Mouse (Mus musculus) midbrain, embryonic 12.5 days (tissue): Measurements from ENCODE around the gene Smg5. TPM values are rescaled to one million over a fixed set of nuclear protein-coding genes. Genes with fewer than 3 reads are reported as not detected.
A peak's percentile ranks its signal among the peaks of the same experiment; 100 is the strongest.
"Not testable (repeated sequence)": the region's sequence is repeated elsewhere in the genome, so short reads cannot be mapped to it uniquely, and the experiment has no call there.

Experiments
- ATAC-seq: fragments of 200-750 bp; cut with Nextera tagmentation; 2 replicates; pipeline ENCODE4 v1.8.0; 2017; ENCODE audit warnings: low read depth, moderate TSS enrichment, moderate library complexity; ENCODE audit not compliant: low FRiP score
- H3K27ac ChIP-seq: fragments of 300-500 bp; sonication (generic); replicated peaks from 2 replicates; pipeline ENCODE4 v1.5.1; 2016; ENCODE audit warnings: mild to moderate bottlenecking
- H3K27me3 ChIP-seq: fragments of 300-500 bp; sonication (generic); 2 replicates; pipeline ENCODE4 v1.6.1; 2016; ENCODE audit warnings: mild to moderate bottlenecking
- H3K36me3 ChIP-seq: fragments of 300-500 bp; sonication (generic); 2 replicates; pipeline ENCODE4 v1.6.1; 2016
- H3K4me1 ChIP-seq: fragments of 300-500 bp; sonication (generic); 2 replicates; pipeline ENCODE4 v1.6.1; 2016
- H3K4me2 ChIP-seq: fragments of 300-500 bp; sonication (generic); replicated peaks from 2 replicates; pipeline ENCODE4 v1.6.1; 2016; ENCODE audit warnings: mild to moderate bottlenecking, moderate library complexity
- H3K4me3 ChIP-seq: fragments of 300-500 bp; sonication (generic); 2 replicates; pipeline ENCODE4 v1.5.1; 2016; ENCODE audit warnings: mild to moderate bottlenecking
- H3K9ac ChIP-seq: fragments of 300-500 bp; sonication (generic); replicated peaks from 2 replicates; pipeline ENCODE4 v1.6.1; 2016; ENCODE audit warnings: mild to moderate bottlenecking, moderate library complexity
- H3K9me3 ChIP-seq: fragments of 300-500 bp; sonication (generic); 2 replicates; pipeline ENCODE4 v1.6.1; 2016; ENCODE audit warnings: mild to moderate bottlenecking
- WGBS: fragments of 180-500 bp; shearing (Covaris S2); methylation state at CpG from one replicate; pipeline ENCODE4 v1.1.7; 2016; 5-methylcytosine and 5-hydroxymethylcytosine counted together
- polyA plus RNA-seq: library from polyadenylated mRNA; unstranded; fragments of >200 nt; fragmentation: Nextera tagmentation; extraction: Ambion mirVana; gene quantifications from 2 replicates; pipeline ENCODE4 v1.2.1, GENCODE M21; 2016

The Smg5 gene
- 94.1 and 101 TPM in 2 replicates for polyA plus RNA-seq

GRCm38 (mm10) chr3:88336058-88337013, at the start of gene Smg5, which contains the start of gene Tmem79:
Smg5 (plus strand) TSS chr3:88336260.
Tmem79 (minus strand) TSS chr3:88336148.
- H3K27me3 ChIP-seq = no peaks in the 10 kb centered on the region
- peaks cover 25% of the 10 kb centered on the region for H3K4me1 ChIP-seq
- H3K9ac ChIP-seq = peak within 1 kb of the TSS; percentile 88
- peak within 1 kb of the TSS; percentile 69 for H3K4me2 ChIP-seq
- peak within 1 kb of the TSS; percentile 92 for H3K27ac ChIP-seq
- H3K36me3 ChIP-seq = peaks cover 5% of the 10 kb centered on the region
- H3K9me3 ChIP-seq = no peaks in the 10 kb centered on the region
- ATAC-seq = peak; percentile 93
- H3K4me3 ChIP-seq = peak within 1 kb of the TSS; percentile 90
- WGBS = 2% methylated on average over 61 of the region's 66 CpGs

DNA sequence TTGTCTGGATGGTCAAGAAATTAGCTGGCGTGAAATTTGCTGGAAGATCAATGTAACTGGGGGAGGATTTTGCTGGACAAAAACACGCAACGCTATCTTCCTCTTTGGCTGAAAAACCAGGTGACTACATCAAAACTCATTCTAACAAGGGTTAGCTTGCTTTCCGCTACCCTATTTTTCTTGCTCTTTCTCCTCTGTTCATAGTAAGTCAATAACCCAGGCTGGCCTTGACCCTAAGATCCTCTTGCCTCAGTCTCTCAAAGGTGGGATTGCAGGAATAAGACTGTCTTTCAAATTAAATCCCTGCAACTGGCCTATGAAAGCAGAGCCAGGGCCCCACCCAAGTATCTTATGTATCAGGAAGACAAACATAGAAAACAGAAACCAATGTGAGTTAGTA, 49.0 kb upstream of the Smg5 start, which contains the start of gene Gm38392:
Gm38392 (minus strand) TSS at position 101 of the 400 bp plus-strand sequence.
- Histone ChIP-seq H3K36me3 (no peaks in the 10 kb centered on the region), H3K27me3 (no peaks in the 10 kb centered on the region), H3K27ac (no peak within 1 kb of the TSS), H3K9me3 (no peaks in the 10 kb centered on the region), H3K4me1 (no peaks in the 10 kb centered on the region), H3K4me2 (no peak within 1 kb of the TSS), H3K4me3 (no peak within 1 kb of the TSS), H3K9ac (no peak within 1 kb of the TSS)
- no peak for ATAC-seq
- WGBS = 93% methylated on average over 4 of the region's 4 CpGs

GRCm38 (mm10) chr3:88288133-88288713, 47.8 kb upstream of the Smg5 start:
- H3K9me3 ChIP-seq, H3K27ac ChIP-seq, H3K36me3 ChIP-seq, H3K27me3 ChIP-seq, ATAC-seq, H3K4me3 ChIP-seq, H3K4me2 ChIP-seq, H3K9ac ChIP-seq, H3K4me1 ChIP-seq: not testable (repeated sequence)
- 85% methylated on average over 7 of the region's 10 CpGs for WGBS

GRCm38 (mm10) chr3:88291970-88292369, 44.1 kb upstream of the Smg5 start:
- Histone ChIP-seq H3K27ac (no peak overlapping the region), H3K9me3 (no peaks in the 10 kb centered on the region), H3K36me3 (no peaks in the 10 kb centered on the region), H3K27me3 (no peaks in the 10 kb centered on the region), H3K4me2 (no peak overlapping the region), H3K4me1 (peaks cover 8% of the 10 kb centered on the region; the same call in 1 of the 2 replicates), H3K9ac (no peak overlapping the region), H3K4me3 (no peak overlapping the region)
- ATAC-seq = no peak
- WGBS = 39% methylated on average over 4 of the region's 4 CpGs

DNA sequence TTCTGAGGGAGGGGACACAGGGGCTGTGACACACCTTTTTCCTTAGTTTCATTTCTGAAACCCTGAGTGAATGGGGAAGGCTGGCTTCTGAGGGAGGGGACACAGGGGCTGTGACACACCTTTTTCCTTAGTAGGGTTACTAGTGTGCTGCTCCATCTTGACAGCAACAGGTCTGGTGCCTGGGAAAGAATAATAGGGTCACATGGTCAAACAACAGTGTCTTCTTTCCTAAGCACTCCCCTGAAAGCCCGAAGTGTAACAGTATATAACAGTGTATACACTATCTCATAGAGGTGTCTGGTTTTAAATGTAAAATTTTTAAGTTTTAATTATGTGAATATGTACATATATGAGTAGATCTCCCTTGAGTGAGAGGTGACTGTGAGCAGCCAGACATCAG, 40.8 kb upstream of the Smg5 start:
- H3K9ac ChIP-seq = 0 out of 2 replicates have a peak overlapping the region, but pooled peaks have one; percentile 62
- WGBS = 74% methylated on average over 1 of the region's 1 CpGs

DNA sequence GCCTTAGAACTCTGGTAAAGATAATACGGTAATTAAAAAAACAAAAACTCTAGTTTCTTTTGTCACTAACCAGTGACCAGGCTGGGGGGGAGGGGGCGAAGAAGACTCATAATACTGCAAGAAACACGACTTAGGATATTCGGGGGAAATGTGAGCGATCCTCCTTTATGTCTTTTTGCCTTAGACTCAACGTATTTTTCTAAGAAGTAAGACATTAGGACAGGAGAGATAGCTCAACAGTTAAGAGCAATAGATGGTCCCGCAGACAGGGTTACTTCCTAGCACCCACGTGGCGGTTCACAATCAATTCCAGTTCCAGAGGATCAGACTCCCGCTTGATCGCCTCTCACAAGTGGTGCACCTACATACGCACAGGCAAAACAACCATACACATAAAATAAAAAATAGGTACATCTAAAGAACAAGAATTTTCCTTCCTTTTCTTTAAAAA, 39.9 kb upstream of the Smg5 start:
- H3K27ac ChIP-seq = peak overlapping the region; percentile 88
- under 1% methylated on average over 12 of the region's 12 CpGs for WGBS
- H3K9ac ChIP-seq = peak overlapping the region; percentile 62
- H3K4me3 ChIP-seq = peak overlapping the region; percentile 70
- peaks cover 20% of the 10 kb centered on the region for H3K36me3 ChIP-seq
- H3K9me3 ChIP-seq = no peaks in the 10 kb centered on the region
- peak; percentile 23 for ATAC-seq
- peaks cover 18% of the 10 kb centered on the region for H3K4me1 ChIP-seq
- H3K27me3 ChIP-seq = no peaks in the 10 kb centered on the region
- peak overlapping the region; percentile 86 for H3K4me2 ChIP-seq

More for the DNA sequence above, 40.8 kb upstream of the Smg5 start:
- H3K36me3 ChIP-seq = peaks cover 11% of the 10 kb centered on the region
- not testable (repeated sequence) for H3K27ac ChIP-seq, H3K4me3 ChIP-seq, H3K27me3 ChIP-seq, H3K9me3 ChIP-seq, ATAC-seq
- peak overlapping the region; percentile 86; the same call in 1 of the 2 replicates for H3K4me2 ChIP-seq
- peaks cover 18% of the 10 kb centered on the region for H3K4me1 ChIP-seq

GRCm38 (mm10) chr3:88296561-88297318, 39.3 kb upstream of the Smg5 start, which contains the start of the genes Tsacc and Cct3:
Tsacc (minus strand) TSS chr3:88296999.
Cct3 (plus strand) TSS chr3:88297116.
- peaks cover 26% of the 10 kb centered on the region for H3K36me3 ChIP-seq
- peak within 1 kb of the TSS; percentile 84 for H3K9ac ChIP-seq
- H3K27ac ChIP-seq = peak within 1 kb of the TSS; percentile 88
- H3K4me2 ChIP-seq = peak within 1 kb of the TSS; percentile 86
- no peaks in the 10 kb centered on the region for H3K27me3 ChIP-seq
- no peaks in the 10 kb centered on the region for H3K9me3 ChIP-seq
- H3K4me1 ChIP-seq = peaks cover 18% of the 10 kb centered on the region
- under 1% methylated on average over 44 of the region's 44 CpGs for WGBS
- peak; percentile 99 for ATAC-seq
- peak within 1 kb of the TSS; percentile 70 for H3K4me3 ChIP-seq

DNA sequence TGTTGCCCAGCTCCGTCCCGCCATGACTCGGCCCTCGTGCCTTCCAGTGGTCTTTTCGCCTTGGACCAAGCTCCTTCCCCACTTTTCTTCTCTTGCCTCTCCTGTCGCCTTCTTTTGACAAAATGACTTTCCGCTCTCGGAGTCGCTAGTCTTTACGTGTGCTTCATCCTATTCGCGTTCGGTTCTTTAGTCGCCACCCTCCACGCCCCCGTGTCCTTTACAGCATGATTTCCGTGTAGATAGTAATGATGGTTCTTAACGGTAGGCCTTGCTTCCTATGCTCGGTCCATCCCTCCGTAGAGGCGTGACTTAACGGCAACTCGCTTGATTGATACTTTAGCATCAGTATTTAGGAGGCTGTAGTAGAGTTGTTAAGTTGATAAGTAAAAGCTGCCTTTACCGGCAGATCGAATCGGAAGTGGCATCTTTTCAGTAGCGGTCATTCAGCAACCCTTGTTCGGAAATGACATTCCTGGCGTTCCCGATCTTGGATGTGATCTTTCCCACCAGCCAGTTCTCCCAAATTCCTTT, 38.7 kb upstream of the Smg5 start:
- Histone ChIP-seq H3K4me1 (peaks cover 18% of the 10 kb centered on the region), H3K36me3 (peaks cover 32% of the 10 kb centered on the region), H3K27me3 (no peaks in the 10 kb centered on the region), H3K4me3 (peak overlapping the region; percentile 70), H3K4me2 (peak overlapping the region; percentile 86), H3K9ac (peak overlapping the region; percentile 84), H3K27ac (peak overlapping the region; percentile 88), H3K9me3 (no peaks in the 10 kb centered on the region)
- ATAC-seq = no peak
- WGBS = under 1% methylated on average over 30 of the region's 30 CpGs

DNA sequence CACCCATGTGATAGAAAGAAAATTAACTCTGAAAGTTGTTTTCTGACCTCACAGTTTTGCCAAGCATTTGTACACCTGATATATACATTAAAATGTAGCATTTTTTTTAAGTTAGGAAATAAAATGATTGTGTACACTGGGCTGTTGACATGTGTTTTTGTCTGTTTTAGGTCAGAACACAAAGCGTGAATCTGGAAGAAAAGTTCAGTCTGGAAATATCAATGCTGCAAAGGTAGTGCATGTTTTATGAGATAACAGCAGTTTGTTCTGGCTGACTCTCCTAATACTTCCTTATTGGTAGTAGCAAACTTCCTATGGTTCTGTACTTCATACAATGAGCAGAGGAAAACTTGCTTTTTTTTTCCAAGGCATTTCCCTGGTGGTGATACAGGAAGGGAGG, 36.9 kb upstream of the Smg5 start:
- no peak for ATAC-seq
- Histone ChIP-seq H3K9me3 (no peaks in the 10 kb centered on the region), H3K4me2 (no peak overlapping the region), H3K36me3 (peaks cover 48% of the 10 kb centered on the region), H3K9ac (no peak overlapping the region), H3K4me3 (no peak overlapping the region), H3K4me1 (peaks cover 18% of the 10 kb centered on the region), H3K27me3 (no peaks in the 10 kb centered on the region), H3K27ac (no peak overlapping the region)
- 97% methylated on average over 1 of the region's 1 CpGs for WGBS

GRCm38 (mm10) chr3:88324951-88325405, 11.1 kb upstream of the Smg5 start, which contains the start of gene Glmp:
Glmp (plus strand) TSS chr3:88325023.
- Histone ChIP-seq H3K36me3 (peaks cover 62% of the 10 kb centered on the region), H3K4me1 (peaks cover 14% of the 10 kb centered on the region), H3K4me2 (peak within 1 kb of the TSS; percentile 84), H3K27ac (no peak within 1 kb of the TSS), H3K27me3 (no peaks in the 10 kb centered on the region), H3K9ac (peak within 1 kb of the TSS; percentile 80), H3K9me3 (no peaks in the 10 kb centered on the region), H3K4me3 (peak within 1 kb of the TSS; percentile 71)
- WGBS = 2% methylated on average over 10 of the region's 10 CpGs
- peak; percentile 60 for ATAC-seq

DNA sequence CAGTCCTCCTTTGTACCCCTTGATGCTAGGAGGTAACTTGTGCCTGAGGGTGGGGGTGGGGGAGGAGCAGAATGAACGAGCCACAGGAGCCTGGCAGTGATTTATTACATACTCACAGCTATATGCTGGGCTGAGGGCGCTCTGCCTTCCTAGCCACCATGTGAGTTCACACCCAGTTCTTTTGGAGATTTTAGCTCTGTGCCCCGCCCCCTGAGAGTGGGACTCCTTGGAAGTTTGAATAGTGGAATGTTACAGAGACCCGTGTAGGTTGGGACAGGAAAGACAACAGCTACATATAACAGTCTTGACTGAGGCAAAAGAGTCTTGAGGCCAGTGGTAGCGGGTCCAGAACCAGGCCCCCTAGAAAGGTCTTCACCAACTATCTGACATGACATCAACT, 7.1 kb upstream of the Smg5 start:
- ATAC-seq = no peak
- Histone ChIP-seq H3K36me3 (peaks cover 31% of the 10 kb centered on the region; the same call in 1 of the 2 replicates), H3K27me3 (no peaks in the 10 kb centered on the region), H3K4me3 (no peak overlapping the region), H3K27ac (no peak overlapping the region), H3K4me2 (no peak overlapping the region), H3K9me3 (no peaks in the 10 kb centered on the region), H3K4me1 (peaks cover 14% of the 10 kb centered on the region), H3K9ac (no peak overlapping the region)
- 87% methylated on average over 5 of the region's 5 CpGs for WGBS
